Mouse (Mus musculus) liver, adult 2 months (tissue): ENCODE results near the gene Prm2.

Source experiments
- CTCF ChIP-seq: fragments of 200-500 bp; IDR thresholded peaks from 2 replicates; pipeline ENCODE4 v1.5.1; 2011; ENCODE audit warnings: low read depth, low read length, control low read depth
- POLR2A ChIP-seq: fragments of 200-500 bp; IDR thresholded peaks from 2 replicates; pipeline ENCODE4 v1.6.1; 2011; ENCODE audit warnings: low read length, control low read depth; ENCODE audit not compliant: insufficient read depth; ENCODE audit errors: extremely low read depth

GRCm38 (mm10) chr16:10796034-10796433, at the start of gene Prm2:
- no peak for TF ChIP-seq CTCF
- TF ChIP-seq POLR2A: no peak
